9 mouse cellular contexts compared by ENCODE assay signal in the genomic region with DNA sequence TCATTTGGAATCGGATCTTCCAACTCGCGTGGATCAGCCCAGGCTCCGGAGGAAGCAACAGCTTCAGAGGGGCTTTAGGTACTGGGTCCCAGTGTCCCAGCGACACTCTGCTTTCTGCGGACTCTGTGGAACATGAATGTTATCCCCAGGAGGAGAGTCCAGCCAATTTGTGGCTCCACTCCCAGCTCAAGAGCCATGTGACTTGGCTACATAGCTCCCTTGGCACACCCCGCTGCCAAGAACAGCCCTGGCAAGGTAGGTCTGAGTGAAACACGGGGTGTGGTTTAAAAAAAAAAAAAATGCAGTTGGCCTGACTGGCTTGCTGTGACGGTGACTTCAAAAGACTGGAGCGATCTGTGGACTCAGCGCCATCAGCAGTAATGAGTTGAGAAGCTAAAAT. TPM values are rescaled to one million over a fixed set of nuclear protein-coding genes. Genes with fewer than 3 reads are reported as not detected.
DNase-seq lines count a peak whose midpoint lies in the region; ATAC-seq and TF ChIP-seq lines count a peak whose summit lies in the region.
"Had no signal": no experiment of that assay in that cellular context is flagged by ENCODE, and none has a peak within 500 bp of the region (broad histone marks: within the 10 kb centered on the region; RNA-seq: fewer than 3 reads in every experiment).

No protein-coding gene starts in this region.

- no peaks in the 10 kb centered on the region for H3K27me3 ChIP-seq in hindbrain, embryonic 15.5 days
- H3K27me3 ChIP-seq in hindbrain, embryonic 10.5 days (ENCODE audit: insufficient read depth, poor library complexity, severe bottlenecking): no peaks in the 10 kb centered on the region

- H3K36me3 ChIP-seq in hindbrain, embryonic 15.5 days: no peaks in the 10 kb centered on the region
- no peaks in the 10 kb centered on the region for H3K36me3 ChIP-seq in hindbrain, embryonic 10.5 days
- H3K36me3 ChIP-seq: midbrain, embryonic 12.5 days had no signal

- no peaks in the 10 kb centered on the region for H3K9me3 ChIP-seq in hindbrain, embryonic 15.5 days
- no peaks in the 10 kb centered on the region for H3K9me3 ChIP-seq in hindbrain, embryonic 10.5 days
- H3K9me3 ChIP-seq: midbrain, embryonic 12.5 days had no signal

- H3K4me2 ChIP-seq in hindbrain, embryonic 15.5 days: no peak overlapping the region
- H3K4me2 ChIP-seq: midbrain, embryonic 12.5 days had no signal

- 0 out of 2 replicates have a peak, but pooled peaks cover 4% of the 10 kb centered on the region for H3K4me1 ChIP-seq in hindbrain, embryonic 15.5 days (replicated peaks)
- H3K4me1 ChIP-seq in hindbrain, embryonic 10.5 days (replicated peaks): no peaks in the 10 kb centered on the region
- H3K4me1 ChIP-seq in brown adipose tissue, adult 24 weeks (ENCODE audit: control insufficient read depth, insufficient read depth, insufficient read length, low read length): no peaks in the 10 kb centered on the region
- H3K4me1 ChIP-seq: midbrain, embryonic 12.5 days had no signal

- 66% methylated on average over 11 of the region's 11 CpGs for WGBS in hindbrain, embryonic 15.5 days
- WGBS in hindbrain, embryonic 10.5 days: 85% methylated on average over 11 of the region's 11 CpGs

- H3K27ac ChIP-seq in hindbrain, embryonic 15.5 days (replicated peaks): no peak overlapping the region
- H3K27ac ChIP-seq in hindbrain, embryonic 10.5 days: no peak overlapping the region
- H3K27ac ChIP-seq in brown adipose tissue, adult 24 weeks (replicated peaks; ENCODE audit: low read depth, low read length): no peak overlapping the region
- no peak overlapping the region for H3K27ac ChIP-seq in layer of hippocampus, adult 2 months
- H3K27ac ChIP-seq: midbrain, embryonic 12.5 days had no signal

- H3K4me3 ChIP-seq in hindbrain, embryonic 15.5 days: no peak overlapping the region
- no peak overlapping the region for H3K4me3 ChIP-seq in hindbrain, embryonic 10.5 days
- H3K4me3 ChIP-seq in brown adipose tissue, adult 24 weeks (ENCODE audit: insufficient read depth, low read depth, low read length): peak overlapping the region; percentile 48
- peak overlapping the region; percentile 26 for H3K4me3 ChIP-seq in layer of hippocampus, adult 2 months
- H3K4me3 ChIP-seq: midbrain, embryonic 12.5 days had no signal

- H3K9ac ChIP-seq in hindbrain, embryonic 15.5 days: no peak overlapping the region
- H3K9ac ChIP-seq: midbrain, embryonic 12.5 days had no signal

- intact Hi-C loops in gastrocnemius, postnatal 36 days (cut with DNase I): loop anchor here (5.0 to 10.0 kb wide), 2 partner anchors 57 to 190 kb away; no protein-coding TSS in a partner anchor

- no peak for DNase-seq in hindbrain, embryonic 10.5 days (ENCODE audit: low spot score)
- DNase-seq in gastrocnemius, postnatal 36 days: peak; percentile 88 to 92
- DNase-seq in layer of hippocampus, adult 2 months (ENCODE audit: low spot score in 2 of 2): peak; percentile 66 to 67
- peak; percentile 68 to 90 for DNase-seq in urinary bladder, postnatal 36 days (ENCODE audit: low spot score in 2 of 2)
- no peak for DNase-seq in embryo, embryonic 10.5 days (ENCODE audit: low spot score)

- ATAC-seq in hindbrain, embryonic 15.5 days (ENCODE audit: low FRiP score, low read depth): peak; percentile 72; the same call in 1 of the 2 replicates
- peak; percentile 71 for ATAC-seq in megakaryocyte-erythroid progenitor cell, adult 5-6 weeks (replicated peaks; ENCODE audit: low FRiP score, low TSS enrichment, poor library complexity, severe bottlenecking)

- TF ChIP-seq CTCF in layer of hippocampus, adult 2 months (conservative IDR thresholded peaks at IDR 0.05): no peak

RNA-seq across cellular contexts. Expression of gene Arid1b, which starts 19.4 kb away (rescaled TPM):
- 12.5 and 14.3 TPM in 2 replicates for polyA plus RNA-seq in hindbrain, embryonic 15.5 days (2015; fragmentation: Nextera tagmentation; extraction: Ambion mirVana)
- 10.4 and 11.7 TPM in 2 replicates for polyA plus RNA-seq in hindbrain, embryonic 10.5 days (2016; fragmentation: Nextera tagmentation; extraction: Ambion mirVana)
- 11.1 and 13.9 TPM in 2 replicates for polyA plus RNA-seq in brown adipose tissue, adult 24 weeks (2012; ENCODE audit: insufficient read depth, insufficient read length, missing spikeins)
- total RNA-seq in gastrocnemius, postnatal 36 days (2021): 10 to 100 TPM; 28.6 to 31.6 TPM
- 100 to 1,000 TPM; 114 to 119 TPM for total RNA-seq in layer of hippocampus, adult 2 months (2021)
- 28.8 and 29.2 TPM in 2 replicates for total RNA-seq in megakaryocyte-erythroid progenitor cell, adult 5-6 weeks (2014; fragmentation: Nextera tagmentation)
- 9.2 and 17.7 TPM in 2 replicates for total RNA-seq in megakaryocyte-erythroid progenitor cell, adult 5-6 weeks (2017)

Comparison
In these comparisons a context has a peak if more than half of its experiments do, and no peak if none do; other contexts are left out.
1. H3K4me3 ChIP-seq: peak in brown adipose tissue, adult 24 weeks (single experiment) and layer of hippocampus, adult 2 months (single experiment); none in hindbrain, embryonic 15.5 days (single experiment) and hindbrain, embryonic 10.5 days (single experiment).
2. DNase-seq: peak in gastrocnemius, postnatal 36 days (2 of 2), layer of hippocampus, adult 2 months (2 of 2) and urinary bladder, postnatal 36 days (2 of 2); none in hindbrain, embryonic 10.5 days (single experiment) and embryo, embryonic 10.5 days (single experiment).